Mouse (Mus musculus) liver, embryonic 13.5 days (tissue): ENCODE data around the gene Gpr45. TPM values are rescaled to one million over a fixed set of nuclear protein-coding genes. Genes with fewer than 3 reads are reported as not detected.
A peak's percentile ranks its signal among the peaks of the same experiment; 100 is the strongest.

Experiments used
- ATAC-seq: fragments of 200-750 bp; cut with Nextera tagmentation; 2 replicates; pipeline ENCODE4 v1.8.0; 2017; ENCODE audit warnings: low read depth, mild to moderate bottlenecking, moderate number of reproducible peaks, moderate library complexity
- DNase-seq: peaks from one replicate; pipeline ENCODE4 v3.0.0; 2022
- H3K27ac ChIP-seq: fragments of 300-500 bp; sonication (generic); 2 replicates; pipeline ENCODE4 v1.5.1; 2015; ENCODE audit warnings: moderate library complexity, mild to moderate bottlenecking, inconsistent platforms
- H3K27me3 ChIP-seq: fragments of 300-500 bp; sonication (generic); 2 replicates; pipeline ENCODE4 v1.6.1; 2015; ENCODE audit warnings: mild to moderate bottlenecking, inconsistent platforms
- H3K36me3 ChIP-seq: fragments of 300-500 bp; sonication (generic); 2 replicates; pipeline ENCODE4 v1.6.1; 2015; ENCODE audit warnings: mild to moderate bottlenecking, inconsistent platforms
- H3K4me1 ChIP-seq: fragments of 300-500 bp; sonication (generic); replicated peaks from 2 replicates; pipeline ENCODE4 v1.6.1; 2015; ENCODE audit warnings: inconsistent platforms
- H3K4me2 ChIP-seq: fragments of 300-500 bp; sonication (generic); 2 replicates; pipeline ENCODE4 v1.6.1; 2015; ENCODE audit warnings: inconsistent platforms, mild to moderate bottlenecking, moderate library complexity
- H3K4me3 ChIP-seq: fragments of 300-500 bp; sonication (generic); replicated peaks from 2 replicates; pipeline ENCODE4 v1.5.1; 2015; ENCODE audit warnings: mild to moderate bottlenecking, inconsistent platforms
- H3K9ac ChIP-seq: fragments of 300-500 bp; sonication (generic); 2 replicates; pipeline ENCODE4 v1.6.1; 2015; ENCODE audit warnings: mild to moderate bottlenecking, inconsistent platforms
- H3K9me3 ChIP-seq: fragments of 300-500 bp; sonication (generic); replicated peaks from 2 replicates; pipeline ENCODE4 v1.6.1; 2016; ENCODE audit warnings: inconsistent platforms
- WGBS: fragments of 180-500 bp; shearing (Covaris S2); methylation state at CpG from one replicate; pipeline ENCODE4 v1.1.7; 2015; ENCODE audit not compliant: insufficient replicate concordance; 5-methylcytosine and 5-hydroxymethylcytosine counted together
- polyA plus RNA-seq: library from polyadenylated mRNA; unstranded; fragments of >200 nt; fragmentation: Nextera tagmentation; extraction: Ambion mirVana; gene quantifications from 2 replicates; pipeline ENCODE4 v1.2.1, GENCODE M21; 2015

The Gpr45 gene
- polyA plus RNA-seq, 1 experiment from 2014 or later, result 0.24 TPM

DNA sequence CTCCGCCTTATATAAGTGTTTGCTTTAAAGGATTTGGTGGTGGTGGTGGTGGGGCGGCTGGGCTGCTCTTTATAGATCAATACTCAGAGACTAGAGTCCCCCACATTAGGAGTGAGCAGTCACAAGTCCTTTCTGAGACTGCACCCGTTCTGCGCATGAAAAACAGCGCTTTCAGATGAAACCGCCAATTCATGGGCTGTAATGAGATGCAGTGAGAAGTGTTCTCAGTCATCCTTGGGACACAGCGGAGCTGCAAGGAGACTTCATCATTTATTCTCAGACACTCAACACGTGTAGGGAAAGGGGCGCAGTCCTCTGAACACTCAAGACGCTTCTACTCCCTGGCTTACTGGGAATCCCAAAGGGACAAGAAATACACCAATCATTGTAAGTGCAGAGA is 95.1 kb downstream of the Gpr45 start:
- Histone ChIP-seq H3K4me2 (no peak overlapping the region), H3K9ac (no peak overlapping the region), H3K27ac (no peak overlapping the region), H3K4me1 (no peaks in the 10 kb centered on the region), H3K4me3 (no peak overlapping the region), H3K9me3 (no peaks in the 10 kb centered on the region), H3K27me3 (no peaks in the 10 kb centered on the region), H3K36me3 (peaks cover 38% of the 10 kb centered on the region)
- 79% methylated on average over 10 of the region's 10 CpGs for WGBS
- no peak for DNase-seq
- no peak for ATAC-seq

DNA sequence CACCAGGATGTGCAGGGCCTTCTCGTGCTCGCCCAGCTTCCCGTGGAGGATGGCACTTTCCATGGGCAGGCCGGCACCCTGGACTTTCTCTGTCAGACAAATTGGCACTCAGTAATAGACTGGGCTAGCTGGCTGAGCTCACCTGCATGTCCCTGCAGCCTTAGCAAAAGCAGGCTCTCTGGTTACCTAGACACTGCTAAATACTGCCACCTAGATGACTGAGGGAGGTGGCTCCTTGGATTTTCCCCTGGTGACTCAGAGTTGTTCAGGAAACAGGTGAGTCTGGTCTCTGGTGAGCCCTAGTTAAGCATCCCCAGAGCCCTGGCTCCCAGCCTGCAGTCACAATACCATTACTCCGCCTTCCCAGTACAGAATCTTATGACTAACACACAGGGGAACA is 99.2 kb downstream of the Gpr45 start:
- Histone ChIP-seq H3K36me3 (peaks cover 71% of the 10 kb centered on the region), H3K4me2 (no peak overlapping the region), H3K27me3 (no peaks in the 10 kb centered on the region), H3K4me3 (no peak overlapping the region), H3K27ac (no peak overlapping the region), H3K9ac (no peak overlapping the region), H3K9me3 (no peaks in the 10 kb centered on the region), H3K4me1 (no peaks in the 10 kb centered on the region)
- WGBS, result 81% methylated on average over 5 of the region's 5 CpGs
- ATAC-seq (no peak), DNase-seq (no peak)

DNA sequence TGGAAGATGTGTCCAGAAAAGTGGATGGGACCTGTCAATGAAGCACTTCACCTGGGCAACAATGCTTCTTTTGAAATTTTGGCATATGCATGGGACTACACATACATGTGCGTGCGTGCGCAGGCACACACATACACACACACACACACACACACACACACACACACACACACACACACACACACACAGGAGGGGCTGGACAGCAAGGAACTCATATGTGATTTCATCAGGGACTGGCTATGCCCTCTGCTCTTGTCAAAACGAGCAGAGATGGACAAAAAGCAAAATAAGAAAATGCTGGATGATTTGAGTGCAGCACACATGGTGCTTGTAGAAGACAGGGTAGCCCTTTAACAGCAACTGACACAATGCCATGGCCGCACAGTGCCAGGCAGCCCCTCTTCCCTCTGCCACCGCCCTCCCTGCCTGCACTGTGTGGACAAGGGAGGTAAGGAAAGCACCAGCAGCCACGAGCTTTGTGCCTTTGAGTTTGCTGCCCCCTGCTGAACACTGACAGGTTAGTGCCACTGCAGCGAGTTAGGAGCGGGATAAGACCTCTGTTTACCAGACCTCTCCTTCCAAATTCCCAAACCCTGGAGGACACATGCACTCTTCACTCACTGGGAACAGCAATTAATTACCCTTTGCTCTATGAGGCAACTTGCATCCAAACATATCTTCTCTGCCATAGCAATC is 113.1 kb downstream of the Gpr45 start:
- Histone ChIP-seq H3K27ac (no peak overlapping the region), H3K9me3 (no peaks in the 10 kb centered on the region), H3K9ac (no peak overlapping the region), H3K4me3 (no peak overlapping the region), H3K27me3 (no peaks in the 10 kb centered on the region), H3K4me1 (0 out of 2 replicates have a peak, but pooled peaks cover under 1% of the 10 kb centered on the region), H3K36me3 (peaks cover 42% of the 10 kb centered on the region), H3K4me2 (no peak overlapping the region)
- WGBS, result 62% methylated on average over 9 of the region's 9 CpGs
- ATAC-seq, result no peak
- peak; percentile 15 for DNase-seq

DNA sequence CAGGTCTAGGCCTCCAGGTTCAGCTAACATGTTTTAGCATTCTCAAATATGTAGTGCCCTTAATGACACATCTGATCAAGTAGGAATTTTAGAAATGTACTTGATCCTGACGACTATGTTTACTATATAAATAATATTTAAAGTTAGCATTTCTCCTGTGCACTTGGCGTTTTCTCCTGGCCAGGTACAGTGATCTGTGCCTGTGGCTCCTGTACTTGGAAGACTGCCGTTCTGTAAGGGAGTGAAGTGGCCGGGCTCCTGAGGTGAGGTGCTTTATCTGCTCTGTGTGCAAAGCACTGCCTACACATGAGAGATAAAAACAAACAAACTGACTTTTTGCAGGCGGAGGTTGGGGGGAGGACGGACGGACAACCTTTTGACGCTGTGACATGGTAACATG is 113.9 kb downstream of the Gpr45 start:
- H3K4me3 ChIP-seq, result no peak overlapping the region
- no peak overlapping the region for H3K9ac ChIP-seq
- DNase-seq (no peak), ATAC-seq (no peak)
- no peak overlapping the region for H3K4me2 ChIP-seq
- no peak overlapping the region for H3K27ac ChIP-seq
- 70% methylated on average over 8 of the region's 8 CpGs for WGBS
- peaks cover 38% of the 10 kb centered on the region for H3K36me3 ChIP-seq
- 0 out of 2 replicates have a peak, but pooled peaks cover 3% of the 10 kb centered on the region for H3K4me1 ChIP-seq
- H3K27me3 ChIP-seq, result no peaks in the 10 kb centered on the region
- no peaks in the 10 kb centered on the region for H3K9me3 ChIP-seq

DNA sequence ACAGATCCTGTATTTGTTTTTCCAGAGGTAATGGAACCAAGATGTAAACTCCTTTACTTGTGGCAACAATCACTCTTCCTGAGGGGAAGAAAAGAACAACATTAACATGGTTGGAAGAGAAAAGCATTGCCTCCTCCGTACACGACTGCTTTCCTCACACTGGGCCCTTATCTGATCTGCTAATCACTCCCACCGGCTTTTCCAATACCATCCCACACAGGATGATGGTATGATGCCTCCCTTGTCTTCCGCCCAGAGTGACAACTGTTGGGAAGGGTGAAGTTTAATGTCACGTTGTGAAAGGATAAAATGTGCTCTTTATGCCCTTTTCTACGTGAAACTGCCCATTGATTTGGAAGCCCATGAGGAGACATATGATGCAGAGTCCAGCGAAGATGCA is 114.9 kb downstream of the Gpr45 start:
- Histone ChIP-seq H3K27me3 (no peaks in the 10 kb centered on the region), H3K36me3 (peaks cover 36% of the 10 kb centered on the region), H3K4me3 (no peak overlapping the region), H3K9ac (no peak overlapping the region), H3K4me2 (no peak overlapping the region), H3K9me3 (no peaks in the 10 kb centered on the region), H3K27ac (no peak overlapping the region), H3K4me1 (0 out of 2 replicates have a peak, but pooled peaks cover 3% of the 10 kb centered on the region)
- WGBS, result 71% methylated on average over 7 of the region's 7 CpGs
- no peak for ATAC-seq
- no peak for DNase-seq

DNA sequence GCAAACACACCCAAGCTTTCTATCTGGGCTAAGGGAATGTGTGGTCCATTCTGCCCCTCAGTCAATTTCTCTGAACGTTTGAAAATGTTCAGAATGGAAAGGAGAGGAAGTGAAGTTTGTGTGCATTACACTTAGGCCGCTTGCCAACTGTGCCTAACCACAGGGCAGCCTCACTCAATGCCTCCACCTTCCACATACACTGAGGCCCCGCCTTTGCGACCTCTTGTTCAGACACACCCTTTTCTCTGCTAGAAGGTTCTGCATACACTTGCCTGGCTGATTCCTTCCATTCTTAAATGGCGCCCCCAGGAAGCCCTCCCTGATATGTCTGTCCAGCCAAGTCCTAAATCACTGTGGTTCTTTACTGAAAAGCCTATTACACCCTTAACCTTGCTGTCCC is 118.1 kb downstream of the Gpr45 start:
- Histone ChIP-seq H3K9me3 (no peaks in the 10 kb centered on the region), H3K27me3 (no peaks in the 10 kb centered on the region), H3K36me3 (peaks cover 50% of the 10 kb centered on the region), H3K9ac (no peak overlapping the region), H3K4me3 (no peak overlapping the region), H3K4me1 (0 out of 2 replicates have a peak, but pooled peaks cover 3% of the 10 kb centered on the region), H3K4me2 (no peak overlapping the region), H3K27ac (no peak overlapping the region)
- no peak for DNase-seq
- 56% methylated on average over 5 of the region's 5 CpGs for WGBS
- no peak for ATAC-seq

DNA sequence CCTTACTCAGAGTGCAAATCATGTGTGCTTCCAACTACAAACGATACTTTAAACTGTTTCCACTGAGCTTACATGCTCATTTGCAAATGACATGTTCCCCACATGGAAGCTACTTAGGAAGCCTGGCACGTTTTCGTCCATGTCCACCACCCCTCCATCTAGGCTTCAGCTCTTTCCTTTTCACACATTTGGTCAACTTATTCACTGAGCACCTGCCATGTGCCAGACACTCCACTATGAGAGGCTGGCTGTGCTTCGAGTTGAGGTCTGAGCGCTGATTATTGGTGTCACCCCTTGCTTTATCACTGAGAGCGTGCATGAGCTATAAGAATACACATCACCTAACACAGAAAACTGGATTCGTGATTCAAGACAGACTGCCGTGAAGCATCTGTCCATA is 119.4 kb downstream of the Gpr45 start:
- 78% methylated on average over 8 of the region's 8 CpGs for WGBS
- Histone ChIP-seq H3K4me3 (no peak overlapping the region), H3K4me1 (0 out of 2 replicates have a peak, but pooled peaks cover 3% of the 10 kb centered on the region), H3K9me3 (no peaks in the 10 kb centered on the region), H3K4me2 (no peak overlapping the region), H3K27ac (no peak overlapping the region), H3K36me3 (peaks cover 42% of the 10 kb centered on the region), H3K27me3 (no peaks in the 10 kb centered on the region), H3K9ac (no peak overlapping the region)
- DNase-seq, result no peak
- no peak for ATAC-seq

DNA sequence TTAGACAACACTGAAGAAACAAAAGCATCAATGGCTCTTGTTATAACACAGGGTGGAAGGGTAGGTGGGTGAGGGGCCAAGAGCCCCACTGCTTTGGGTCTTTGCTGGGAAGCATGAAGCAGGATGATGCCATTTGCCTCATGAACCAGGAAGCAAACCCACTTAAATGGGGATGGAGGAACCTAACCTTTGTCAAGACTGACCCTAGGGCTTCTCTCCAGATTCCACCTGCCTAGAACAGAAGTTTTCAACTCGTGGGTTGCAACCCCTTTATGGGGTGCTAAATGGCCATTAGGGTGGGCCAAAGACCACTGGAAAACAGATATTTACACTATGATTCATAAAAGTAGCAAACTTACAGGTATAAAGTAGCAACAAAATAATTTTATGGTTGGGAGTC is 119.9 kb downstream of the Gpr45 start:
- Histone ChIP-seq H3K4me3 (no peak overlapping the region), H3K27ac (no peak overlapping the region), H3K9me3 (no peaks in the 10 kb centered on the region), H3K27me3 (no peaks in the 10 kb centered on the region), H3K4me2 (no peak overlapping the region), H3K4me1 (0 out of 2 replicates have a peak, but pooled peaks cover 3% of the 10 kb centered on the region), H3K9ac (no peak overlapping the region), H3K36me3 (peaks cover 37% of the 10 kb centered on the region)
- ATAC-seq (no peak), DNase-seq (no peak)
- WGBS, result 46% methylated on average over 1 of the region's 1 CpGs

DNA sequence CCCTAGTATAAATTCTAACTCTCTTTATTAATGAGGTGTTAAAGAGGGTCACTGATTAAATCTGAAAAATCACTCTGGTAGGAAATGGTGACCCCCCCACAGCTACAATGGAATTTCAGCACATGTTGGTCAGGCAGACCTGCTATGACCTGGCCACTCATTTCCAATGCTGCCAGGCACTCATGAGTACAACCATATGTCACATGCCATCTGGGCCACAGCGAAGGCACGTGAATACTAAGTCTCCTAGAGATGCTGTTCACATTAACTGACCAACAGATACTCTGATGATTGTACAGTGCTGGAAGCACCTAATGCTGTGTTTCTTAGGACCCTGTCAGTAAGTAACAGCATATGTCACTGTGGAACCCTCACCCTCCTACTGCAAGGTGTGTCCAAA is 122.1 kb downstream of the Gpr45 start:
- 0 out of 2 replicates have a peak, but pooled peaks cover 3% of the 10 kb centered on the region for H3K4me1 ChIP-seq
- H3K36me3 ChIP-seq, result peaks cover 30% of the 10 kb centered on the region
- WGBS, result 94% methylated on average over 2 of the region's 2 CpGs
- DNase-seq (no peak), ATAC-seq (no peak)
- H3K4me3 ChIP-seq, result no peak overlapping the region
- no peak overlapping the region for H3K9ac ChIP-seq
- H3K27ac ChIP-seq, result no peak overlapping the region
- H3K27me3 ChIP-seq, result no peaks in the 10 kb centered on the region
- H3K9me3 ChIP-seq, result no peaks in the 10 kb centered on the region
- H3K4me2 ChIP-seq, result no peak overlapping the region

DNA sequence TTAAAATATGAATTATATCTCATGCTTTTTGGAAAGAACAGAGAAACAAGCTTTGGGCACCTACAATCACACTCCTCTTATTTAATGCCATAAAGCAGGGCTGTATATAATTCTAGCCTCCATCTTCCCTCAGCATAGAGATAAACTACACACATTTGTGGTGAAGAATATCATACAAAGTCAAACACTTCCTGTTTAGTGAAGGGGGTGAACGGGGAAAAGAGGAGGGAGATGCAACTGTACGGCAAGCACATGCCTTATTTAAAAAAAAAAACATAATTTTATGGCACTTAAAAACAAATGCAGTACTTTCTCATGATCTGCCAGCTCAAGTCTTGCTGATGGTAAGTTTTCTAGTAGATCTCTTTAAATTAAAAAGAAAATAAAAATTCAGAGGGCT is 125.5 kb downstream of the Gpr45 start:
- no peak for ATAC-seq
- Histone ChIP-seq H3K36me3 (peaks cover 13% of the 10 kb centered on the region), H3K9ac (no peak overlapping the region), H3K9me3 (no peaks in the 10 kb centered on the region), H3K27ac (no peak overlapping the region), H3K27me3 (no peaks in the 10 kb centered on the region), H3K4me1 (no peaks in the 10 kb centered on the region; the same call in 1 of the 2 replicates), H3K4me2 (no peak overlapping the region), H3K4me3 (no peak overlapping the region)
- 37% methylated on average over 2 of the region's 2 CpGs for WGBS
- no peak for DNase-seq

DNA sequence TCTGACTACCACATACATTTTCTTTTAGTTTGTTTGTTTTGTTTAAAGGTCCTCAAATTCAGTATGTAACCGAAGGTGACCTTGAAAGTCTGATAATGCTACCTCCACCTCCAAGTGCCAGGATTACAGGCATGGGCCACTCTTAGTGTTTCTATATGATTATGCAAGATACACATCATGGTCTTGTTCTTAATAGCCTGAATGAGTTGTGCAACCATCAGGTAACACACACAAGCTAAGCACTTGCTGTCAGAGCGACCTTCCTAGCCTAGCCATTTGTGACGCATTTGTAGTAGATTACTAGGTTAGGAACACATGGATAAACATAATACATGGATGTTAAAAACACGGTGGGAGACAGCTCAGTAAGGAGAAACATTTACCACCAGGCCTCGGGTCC is 130.3 kb downstream of the Gpr45 start:
- no peak overlapping the region for H3K4me2 ChIP-seq
- 0 out of 2 replicates have a peak, but pooled peaks cover 4% of the 10 kb centered on the region for H3K36me3 ChIP-seq
- H3K27ac ChIP-seq, result no peak overlapping the region
- no peaks in the 10 kb centered on the region for H3K27me3 ChIP-seq
- WGBS, result 66% methylated on average over 5 of the region's 5 CpGs
- no peaks in the 10 kb centered on the region for H3K9me3 ChIP-seq
- no peak overlapping the region for H3K4me3 ChIP-seq
- no peak for DNase-seq
- no peaks in the 10 kb centered on the region; the same call in 1 of the 2 replicates for H3K4me1 ChIP-seq
- no peak overlapping the region for H3K9ac ChIP-seq
- ATAC-seq, result no peak
